Mouse (Mus musculus) large intestine, adult 2 months (tissue): ENCODE results near the gene Tomt. TPM values are rescaled to one million over a fixed set of nuclear protein-coding genes. Genes with fewer than 3 reads are reported as not detected.
A peak's percentile ranks its signal among the peaks of the same experiment; 100 is the strongest.
"Not testable (repeated sequence)": the region's sequence is repeated elsewhere in the genome, so short reads cannot be mapped to it uniquely, and the experiment has no call there.

ENCODE experiments used
- DNase-seq: peaks from one replicate; pipeline ENCODE4 v3.0.0-alpha.2; 2012; ENCODE audit warnings: low read depth, low spot score
- WGBS: fragments of 180-500 bp; shearing (Covaris S2); methylation state at CpG from one replicate; pipeline ENCODE4 v1.1.7; 2018; 5-methylcytosine and 5-hydroxymethylcytosine counted together
- polyA plus RNA-seq: library from polyadenylated mRNA; depleted of rRNA; stranded (reverse); fragments of >200 nt; gene quantifications from 2 replicates; pipeline ENCODE4 v1.2.3, GENCODE M21; 2012; rRNA removed

The Tomt gene
- 0.11 and 0.14 TPM in 2 replicates for polyA plus RNA-seq

- under 1% methylated on average over 11 of the region's 11 CpGs for WGBS
- DNase-seq = no peak
These were observed at the start of gene Tomt for GRCm38 (mm10) chr7:101906287-101906681. TSS of gene Tomt (minus strand) at chr7:101906359.

GRCm38 (mm10) chr7:101955862-101956261 is 49.7 kb upstream of the Tomt start:
- WGBS = 77% methylated on average over 4 of the region's 4 CpGs
- DNase-seq = no peak

- 72% methylated on average over 2 of the region's 2 CpGs for WGBS
- no peak for DNase-seq
These were observed 49.1 kb upstream of the Tomt start for GRCm38 (mm10) chr7:101955276-101955675.

GRCm38 (mm10) chr7:101954163-101954562 is 48.0 kb upstream of the Tomt start:
- no peak for DNase-seq
- WGBS = 60% methylated on average over 2 of the region's 2 CpGs

- 47% methylated on average over 2 of the region's 2 CpGs for whole genome bisulfite sequencing
- DNase-seq = no peak
These were observed 45.9 kb upstream of the Tomt start for GRCm38 (mm10) chr7:101952098-101952497.

- no peak for DNase-seq
- WGBS = 75% methylated on average over 1 of the region's 1 CpGs
These were observed 45.5 kb upstream of the Tomt start for GRCm38 (mm10) chr7:101951648-101952047.

- 73% methylated on average over 5 of the region's 5 CpGs for WGBS
These were observed 42.8 kb upstream of the Tomt start for GRCm38 (mm10) chr7:101949008-101949407.

GRCm38 (mm10) chr7:101939758-101940157 is 33.6 kb upstream of the Tomt start:
- WGBS = 42% methylated on average over 4 of the region's 4 CpGs
- no peak for DNase-seq

More at GRCm38 (mm10) chr7:101949008-101949407, 42.8 kb upstream of the Tomt start:
- not testable (repeated sequence) for DNase-seq

GRCm38 (mm10) chr7:101938348-101938747 is 32.2 kb upstream of the Tomt start:
- 78% methylated on average over 2 of the region's 2 CpGs for WGBS
- no peak for DNase-seq

GRCm38 (mm10) chr7:101937569-101937968 is 31.4 kb upstream of the Tomt start:
- 80% methylated on average over 4 of the region's 4 CpGs for WGBS
- DNase-seq = no peak

GRCm38 (mm10) chr7:101936996-101937395 is 30.8 kb upstream of the Tomt start:
- no peak for DNase-seq
- WGBS = 96% methylated on average over 4 of the region's 4 CpGs

- 83% methylated on average over 4 of the region's 4 CpGs for WGBS
- no peak for DNase-seq
These were observed 29.8 kb upstream of the Tomt start for GRCm38 (mm10) chr7:101935957-101936356.

GRCm38 (mm10) chr7:101933751-101934240 is 27.6 kb upstream of the Tomt start, which contains the start of the genes Lrrc51 and Numa1:
TSS of gene Lrrc51 (minus strand) at chr7:101933895.
TSS of gene Numa1 (plus strand) at chr7:101934111.
- peak; percentile 99 for DNase-seq
- WGBS = under 1% methylated on average over 40 of the region's 40 CpGs

- under 1% methylated on average over 15 of the region's 15 CpGs for WGBS
- DNase-seq = no peak
These were observed 27.1 kb upstream of the Tomt start for GRCm38 (mm10) chr7:101933300-101933699.

- 37% methylated on average over 1 of the region's 1 CpGs for WGBS
These were observed 26.4 kb upstream of the Tomt start for GRCm38 (mm10) chr7:101932551-101932950.

GRCm38 (mm10) chr7:101928093-101928492 is 21.9 kb upstream of the Tomt start:
- no peak for DNase-seq
- WGBS = 67% methylated on average over 3 of the region's 3 CpGs

More at GRCm38 (mm10) chr7:101932551-101932950, 26.4 kb upstream of the Tomt start:
- peak; percentile 72 for DNase-seq

- DNase-seq = not testable (repeated sequence)
These were observed 19.7 kb upstream of the Tomt start for GRCm38 (mm10) chr7:101925892-101926291.

GRCm38 (mm10) chr7:101918071-101918470 is 11.9 kb upstream of the Tomt start:
- no peak for DNase-seq
- WGBS = 17% methylated on average over 1 of the region's 1 CpGs

GRCm38 (mm10) chr7:101911982-101912381 is 5.8 kb upstream of the Tomt start:
- DNase-seq = no peak
- WGBS = 74% methylated on average over 3 of the region's 3 CpGs

GRCm38 (mm10) chr7:101910138-101910537 is 4.0 kb upstream of the Tomt start:
- WGBS = 66% methylated on average over 4 of the region's 4 CpGs
- no peak for DNase-seq

GRCm38 (mm10) chr7:101908367-101908766 is 2.2 kb upstream of the Tomt start:
- WGBS = 21% methylated on average over 4 of the region's 4 CpGs
- no peak for DNase-seq

- 27% methylated on average over 8 of the region's 8 CpGs for WGBS
- no peak for DNase-seq
These were observed 537 bp upstream of the Tomt start for GRCm38 (mm10) chr7:101906696-101907095.
